Mouse (Mus musculus): ENCODE measurements at regions not wholly inside any gene's neighbourhood (a gene's known extent, or its start where the extent isn't known, plus 50 kb on each side); places are given as distances from the start of the nearest gene placed in this dataset.

DNA sequence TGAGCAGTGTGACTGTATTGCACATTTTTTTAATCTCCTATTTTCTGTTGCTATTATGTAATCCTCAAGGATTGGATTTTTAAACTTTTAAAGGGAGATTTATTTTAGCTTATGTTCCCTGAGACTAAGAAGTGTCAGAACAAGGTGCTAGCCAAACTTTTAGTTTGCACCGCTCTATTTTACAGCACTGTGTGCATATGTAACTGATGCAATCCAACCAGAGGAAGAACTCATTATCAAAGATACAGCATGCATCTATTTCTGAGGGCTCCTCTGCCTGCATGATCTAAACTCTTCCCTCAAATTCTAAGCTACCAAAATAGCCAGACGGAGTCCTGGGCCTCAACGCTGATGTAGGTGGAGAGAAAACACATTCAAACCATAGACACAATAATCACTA lies 1747.5 kb upstream of the Adam24 start:
- DNase-seq, result no peak

DNA sequence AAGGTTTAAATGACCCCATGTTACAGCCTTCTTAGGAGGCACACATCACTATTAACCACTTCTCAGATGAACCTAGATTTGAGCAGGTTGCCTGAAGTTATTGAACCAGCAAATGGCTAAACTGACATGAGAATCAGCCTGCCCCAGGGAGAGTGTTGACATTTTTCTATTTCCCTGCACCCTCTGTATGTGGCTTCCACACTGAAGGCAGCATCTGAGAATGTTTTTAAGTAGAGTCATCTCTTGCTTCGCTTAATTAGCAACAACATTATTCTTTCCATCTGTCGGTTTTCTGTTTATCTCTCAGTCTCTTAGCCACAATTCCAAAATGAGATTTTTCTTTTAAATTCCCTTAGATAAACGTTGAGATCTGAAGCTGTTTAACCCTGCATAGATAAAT lies 1747.0 kb upstream of the Adam24 start:
- peak in 1 of 2 experiments; percentile 1 for DNase-seq

DNA sequence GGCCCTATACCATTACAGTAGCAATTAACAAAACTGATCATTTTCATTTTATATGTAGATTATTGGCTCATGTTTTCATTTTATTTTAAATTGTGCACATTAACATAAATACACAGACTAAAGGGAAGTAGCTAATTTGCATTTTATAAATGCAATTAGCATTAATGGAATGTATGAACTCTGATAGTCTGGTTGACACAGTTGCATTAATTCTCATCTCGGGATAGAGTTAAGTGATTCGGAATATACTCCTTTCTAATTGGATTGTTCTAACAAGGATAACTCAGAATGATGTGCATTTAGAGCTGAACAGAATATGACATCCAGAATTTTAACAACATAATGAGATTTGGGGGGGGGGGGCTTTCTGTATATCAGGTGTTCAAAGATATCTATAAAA lies 1746.5 kb upstream of the Adam24 start:
- DNase-seq, result no peak

Data from layer of hippocampus, postnatal 36 days (tissue).